Mouse (Mus musculus): ENCODE results near the gene Syn2.

DNA sequence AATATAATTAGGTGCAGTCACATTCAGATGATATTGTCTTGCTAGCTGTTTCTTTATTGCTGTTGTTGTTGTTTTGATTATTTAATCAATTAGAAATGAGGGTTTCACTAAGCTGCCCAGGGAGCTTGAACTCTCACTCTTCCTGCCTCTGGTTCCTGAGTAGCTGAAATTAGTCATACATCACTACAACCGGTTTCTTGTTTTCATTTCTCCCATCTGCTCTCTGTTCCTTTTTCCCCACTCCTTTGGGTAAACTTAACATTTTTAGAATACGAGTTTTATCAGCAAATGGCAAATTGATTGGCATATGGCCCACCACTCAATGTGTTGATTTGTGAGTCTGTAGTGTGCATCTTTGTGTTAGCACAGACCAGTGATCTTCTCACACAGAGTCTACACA lies 172.4 kb downstream of the Syn2 start:
- TF ChIP-seq CTCF (IDR thresholded peaks at IDR 0.05; ENCODE audit: borderline replicate concordance, extremely low read depth, insufficient read depth, insufficient read length) (no peak), POLR2A (IDR thresholded peaks at IDR 0.05; ENCODE audit: borderline replicate concordance, extremely low read depth, insufficient read depth, insufficient read length, poor library complexity, severe bottlenecking) (no peak)
